Mouse (Mus musculus) brain, embryonic 18.5 days (tissue): Measurements from ENCODE around the gene Ctu1.
"Not testable (repeated sequence)": the region's sequence is repeated elsewhere in the genome, so short reads cannot be mapped to it uniquely, and the experiment has no call there.

Experiments used
- DNase-seq: peaks from one replicate; pipeline ENCODE4 v3.0.0-alpha.2; 2012; ENCODE audit warnings: low read depth, low spot score

The Ctu1 gene

GRCm38 (mm10) chr7:43671809-43672580 lies at the start of gene Ctu1:
TSS of gene Ctu1 (plus strand) at chr7:43672016.
- peak; percentile 91 for DNase-seq

GRCm38 (mm10) chr7:43622927-43623326 lies 48.9 kb upstream of the Ctu1 start:
- no peak for DNase-seq

- DNase-seq, result no peak
Measured at GRCm38 (mm10) chr7:43623819-43624218, 48.0 kb upstream of the Ctu1 start.

DNA sequence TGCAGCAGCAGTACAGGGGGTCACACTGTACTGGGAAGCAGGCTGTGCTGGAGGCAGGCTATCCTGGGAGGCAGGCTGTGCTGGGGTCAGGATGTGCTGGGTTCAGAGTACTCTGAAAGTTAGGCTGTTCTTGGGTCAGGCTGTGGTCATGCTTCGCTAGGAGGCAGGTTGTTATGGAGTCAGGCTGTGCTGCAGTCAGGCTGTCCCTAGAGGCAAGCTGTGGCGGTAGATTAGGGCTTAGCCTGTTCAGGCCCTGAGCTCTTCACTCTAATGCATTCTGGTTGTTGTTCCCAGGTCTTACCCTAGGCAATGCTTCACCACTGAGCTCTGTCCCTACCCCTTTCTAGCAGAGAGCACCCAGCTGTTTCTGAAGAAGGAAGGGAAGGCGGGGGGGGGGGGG lies 46.8 kb upstream of the Ctu1 start:
- DNase-seq, result no peak

DNA sequence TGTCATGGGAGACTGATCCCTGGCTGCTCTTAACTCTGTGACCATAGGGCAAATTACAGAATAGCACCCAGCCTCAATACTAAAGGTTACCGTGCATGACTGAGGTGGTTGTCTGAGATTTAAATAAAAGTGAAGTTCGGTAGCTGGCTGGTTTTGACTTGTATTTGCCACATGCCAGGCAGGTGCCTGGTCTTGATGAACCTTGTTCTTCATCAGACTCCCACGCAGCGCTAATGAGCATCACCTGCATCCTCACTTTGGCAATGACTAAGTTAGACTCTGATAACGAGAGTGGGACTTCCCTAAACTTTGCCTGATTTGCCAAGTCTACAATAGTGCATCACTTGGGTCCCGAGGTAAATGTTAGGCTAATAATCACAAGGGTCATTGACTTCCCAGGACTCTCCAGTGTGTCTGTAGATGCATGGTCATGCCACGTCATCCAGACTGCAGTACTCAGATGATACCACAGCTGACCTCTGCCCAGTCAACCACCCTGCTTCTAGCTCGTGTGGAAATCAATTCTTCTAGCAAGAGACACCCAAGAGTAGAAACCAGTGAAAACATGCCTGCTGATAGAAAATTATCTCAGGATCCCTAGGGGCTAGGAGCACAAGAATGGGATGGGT lies 45.9 kb upstream of the Ctu1 start:
- no peak for DNase-seq

DNA sequence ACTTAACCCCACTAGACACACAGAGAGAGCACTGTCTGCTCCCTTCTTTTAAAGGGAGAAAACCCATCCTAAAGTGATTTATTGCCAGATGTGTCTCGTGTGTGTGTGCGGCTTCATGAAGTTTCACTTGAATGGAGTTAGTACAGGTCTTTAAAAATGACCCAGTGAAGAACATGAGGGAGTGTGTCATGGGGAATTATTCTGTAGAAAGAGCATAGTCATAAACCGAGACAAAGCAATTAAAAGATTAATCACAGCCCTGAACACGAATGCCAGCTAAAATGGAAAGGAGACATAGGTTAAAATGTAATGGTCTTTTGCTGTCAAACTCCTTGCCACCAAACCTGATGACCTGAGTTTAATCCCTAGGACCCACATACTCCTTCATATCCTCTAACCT lies 37.9 kb upstream of the Ctu1 start:
- no peak for DNase-seq

GRCm38 (mm10) chr7:43634500-43634899 lies 37.3 kb upstream of the Ctu1 start, which contains the start of gene Ceacam18:
TSS of gene Ceacam18 (plus strand) at chr7:43634707.
- DNase-seq, result no peak

GRCm38 (mm10) chr7:43636194-43636593 lies 35.6 kb upstream of the Ctu1 start:
- DNase-seq, result no peak

GRCm38 (mm10) chr7:43637118-43637517 lies 34.7 kb upstream of the Ctu1 start:
- DNase-seq, result no peak

DNA sequence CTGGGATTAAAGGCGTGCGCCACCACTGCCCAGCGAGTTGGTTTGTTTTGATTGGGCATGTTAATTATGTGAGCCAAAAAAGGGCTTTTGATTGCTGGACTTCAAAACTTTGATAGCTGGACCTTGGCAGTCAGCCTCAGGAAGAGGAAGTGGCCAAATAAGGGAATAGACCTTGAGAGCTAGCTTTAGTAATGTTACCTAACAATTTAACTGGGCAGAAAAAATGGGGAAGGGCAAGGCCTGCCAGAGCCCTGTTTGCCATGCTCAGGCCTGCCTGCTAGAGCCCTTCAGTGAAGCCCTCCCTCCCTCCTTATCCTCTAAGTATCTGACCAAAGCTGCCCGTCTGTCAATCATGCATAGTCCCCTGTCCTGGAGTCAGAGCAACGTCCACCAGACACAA lies 29.2 kb upstream of the Ctu1 start:
- DNase-seq, result no peak

DNA sequence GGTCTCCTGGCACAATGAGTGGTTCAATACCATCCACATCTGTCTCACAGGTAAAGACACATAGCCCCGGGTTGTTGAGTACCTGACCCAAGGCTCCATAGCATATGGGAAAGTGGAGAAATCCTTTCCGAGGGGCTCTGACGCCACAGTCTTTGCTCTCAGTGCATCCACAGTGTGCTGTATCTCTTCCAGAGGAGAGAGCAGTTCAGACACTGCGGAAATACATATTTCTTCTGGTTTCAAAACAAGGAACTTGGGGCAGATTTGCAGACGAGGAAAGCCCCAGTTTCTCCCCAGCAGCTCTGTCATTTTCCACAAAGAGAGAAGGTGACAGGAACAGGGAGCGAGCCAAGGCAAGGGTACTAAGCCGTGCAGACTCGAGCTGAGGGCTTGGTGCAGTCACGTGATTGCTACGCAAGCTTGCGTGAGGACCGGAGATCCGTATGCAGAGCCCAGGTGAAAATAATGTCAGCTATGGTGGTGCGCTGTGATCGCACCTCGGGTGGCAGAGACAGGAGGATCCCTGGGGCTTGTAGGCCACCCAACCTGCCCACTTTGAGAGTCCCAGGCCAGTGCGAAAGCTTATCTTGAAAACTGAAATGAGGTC lies 28.7 kb upstream of the Ctu1 start:
- no peak for DNase-seq

DNA sequence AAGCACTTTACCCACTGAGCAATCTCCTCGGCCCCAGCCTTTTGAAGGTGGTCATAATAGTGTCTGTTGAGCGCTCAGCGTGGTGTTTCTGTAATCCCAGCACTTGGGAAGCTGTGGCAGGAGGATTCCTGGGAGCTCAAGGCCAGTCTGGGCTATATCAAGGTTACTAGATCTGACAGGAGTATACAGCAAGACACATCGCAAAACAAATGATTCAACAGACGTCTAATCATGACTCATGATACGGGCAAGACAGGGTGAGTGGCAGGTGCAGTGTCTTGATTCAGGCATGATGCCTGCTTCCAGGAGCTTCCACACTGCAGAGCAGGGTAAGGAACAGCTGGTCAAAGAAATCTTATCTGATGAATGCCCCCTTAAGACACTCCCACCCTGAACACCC lies 19.1 kb upstream of the Ctu1 start:
- DNase-seq, result no peak

- no peak for DNase-seq
Measured at GRCm38 (mm10) chr7:43654519-43654918, 17.3 kb upstream of the Ctu1 start.

GRCm38 (mm10) chr7:43656232-43656631 lies 15.6 kb upstream of the Ctu1 start:
- no peak for DNase-seq

DNA sequence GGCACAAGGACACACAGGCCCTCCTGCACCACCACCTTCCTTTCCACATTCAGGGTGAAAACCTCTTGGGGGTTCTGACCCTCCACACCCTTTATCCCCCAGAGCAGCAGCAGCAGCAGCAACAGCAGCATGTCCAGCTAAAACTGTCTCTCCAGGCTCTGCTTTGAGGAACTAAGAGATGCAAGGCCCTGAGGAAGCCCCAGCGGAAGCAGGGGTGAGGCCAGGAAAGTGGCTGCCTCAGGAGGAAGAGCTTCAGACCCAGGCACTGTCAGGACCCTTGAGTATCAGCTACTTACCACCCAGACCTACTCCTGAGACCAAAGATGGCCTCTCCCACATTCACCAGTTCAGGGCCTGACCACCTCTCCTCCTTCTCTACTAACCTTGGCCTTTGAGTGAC lies 11.8 kb upstream of the Ctu1 start, which contains the start of gene Siglece:
Gene Siglece (minus strand): TSS at position 160 of the 400 bp plus-strand sequence.
- no peak for DNase-seq

GRCm38 (mm10) chr7:43662804-43663203 lies 9.0 kb upstream of the Ctu1 start:
- DNase-seq, result no peak

GRCm38 (mm10) chr7:43667221-43667620 lies 4.6 kb upstream of the Ctu1 start:
- DNase-seq, result not testable (repeated sequence)

DNA sequence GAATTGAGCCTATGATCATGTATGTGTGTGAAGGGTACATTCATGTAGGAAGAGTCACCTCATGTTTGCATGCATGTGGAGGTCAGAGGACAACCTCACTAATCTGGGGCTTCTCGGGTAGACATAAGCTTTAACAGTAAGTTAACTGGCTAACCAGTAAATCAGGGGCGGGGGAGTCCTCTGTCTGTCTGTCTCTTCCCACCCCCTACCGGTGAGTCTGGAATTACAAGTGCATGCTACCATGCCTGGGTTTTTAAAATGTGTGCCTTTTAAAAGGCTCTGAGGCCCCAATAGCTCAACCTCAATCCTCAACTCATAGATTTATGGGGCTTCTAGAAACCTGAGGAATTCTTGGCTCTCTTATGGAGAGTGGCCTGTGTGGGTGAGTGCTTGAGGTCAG lies 3.2 kb upstream of the Ctu1 start:
- no peak for DNase-seq

DNA sequence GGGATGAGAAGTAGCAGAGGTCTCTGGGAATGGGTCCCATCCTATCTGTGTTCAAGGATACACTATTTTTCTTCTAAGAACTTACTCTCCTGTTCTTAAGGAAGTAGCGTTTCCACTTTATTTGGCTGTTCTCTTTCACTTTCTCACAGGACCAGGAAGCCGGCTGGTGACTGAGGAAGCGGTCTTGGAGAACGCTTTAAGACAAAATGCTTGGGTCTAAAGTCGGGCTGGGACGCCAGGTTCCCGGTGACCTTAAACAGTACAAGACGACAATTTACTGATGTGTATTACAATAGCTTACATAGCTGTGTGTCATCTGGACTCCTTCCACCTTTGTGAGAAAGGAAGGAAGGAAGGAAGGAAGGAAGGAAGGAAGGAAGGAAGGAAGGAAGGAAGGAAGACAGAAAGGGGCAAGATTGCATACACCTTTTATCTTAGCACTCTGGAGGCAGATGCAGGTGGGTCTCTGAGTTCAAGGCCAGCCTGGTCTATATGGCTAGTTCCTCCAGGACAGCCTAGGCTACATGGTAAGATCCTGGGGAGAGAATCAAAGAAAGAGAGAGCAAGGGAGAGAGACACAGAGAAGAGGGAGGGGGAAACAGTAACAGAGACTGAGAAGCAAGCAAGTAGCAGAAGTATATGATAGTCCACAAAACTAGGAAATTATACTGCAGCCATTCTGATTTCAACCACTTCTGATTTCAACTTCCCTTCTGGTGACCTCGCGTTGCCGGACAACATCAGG lies 580 bp upstream of the Ctu1 start:
- DNase-seq, result no peak

DNA sequence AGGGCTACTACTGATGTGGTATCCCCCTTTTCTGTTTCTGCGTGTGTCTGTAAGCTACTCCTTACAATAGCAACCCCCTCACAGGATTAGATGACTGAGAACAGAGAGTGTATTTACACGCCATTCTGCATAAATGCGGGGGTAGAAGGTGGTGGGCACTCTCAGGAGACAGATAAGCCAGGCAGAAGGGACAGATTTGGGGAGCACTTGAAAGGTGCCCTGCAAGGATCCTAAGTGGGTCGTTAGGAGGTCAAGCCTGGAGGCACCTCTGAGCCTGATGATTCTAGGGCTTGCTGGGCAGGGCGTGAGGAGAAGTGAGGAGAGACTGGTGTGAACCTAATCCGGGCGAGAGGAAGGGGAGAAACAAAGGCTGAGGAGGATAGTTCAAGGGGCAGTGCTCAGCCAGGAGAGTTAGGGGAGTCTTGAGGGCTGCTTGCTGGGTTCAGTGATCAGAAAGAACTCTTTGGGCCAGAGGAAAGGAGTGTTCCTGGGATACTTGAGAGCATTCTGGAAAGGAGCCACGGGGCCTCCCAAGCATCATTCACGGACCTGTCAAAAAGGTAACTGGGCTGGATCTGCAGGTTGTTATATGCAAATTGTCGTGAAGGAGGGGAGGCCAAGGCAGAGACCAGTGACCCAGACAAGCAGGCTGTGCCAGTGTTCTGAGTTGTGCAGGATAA lies 905 bp downstream of the Ctu1 start:
- DNase-seq, result no peak

- no peak for DNase-seq
Measured at GRCm38 (mm10) chr7:43675091-43675490, 3.3 kb downstream of the Ctu1 start.

- DNase-seq, result no peak
Measured at GRCm38 (mm10) chr7:43678517-43678916, 6.7 kb downstream of the Ctu1 start.
